Mouse (Mus musculus): ENCODE measurements at regions not wholly inside any gene's neighbourhood (a gene's known extent, or its start where the extent isn't known, plus 50 kb on each side); places are given as distances from the start of the nearest gene placed in this dataset.

DNA sequence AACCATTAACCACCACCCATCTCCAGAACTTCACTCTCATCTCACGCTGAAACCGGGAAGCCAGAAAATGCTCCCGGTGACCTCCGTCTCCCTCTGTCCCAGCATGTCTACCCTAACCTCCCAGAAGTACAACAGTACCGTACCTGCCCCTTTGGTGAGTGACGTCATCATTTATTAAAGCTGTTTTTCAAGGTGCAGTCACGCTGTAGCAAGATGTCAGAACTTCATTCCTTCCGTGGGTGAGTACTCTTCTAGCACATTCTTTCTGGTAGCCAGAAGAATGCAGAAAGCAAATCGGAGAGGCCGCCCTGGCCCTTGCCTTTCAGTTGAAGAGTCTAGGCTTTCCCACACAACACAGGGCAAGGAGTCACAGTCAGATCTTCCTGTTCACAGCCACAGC lies 215.1 kb upstream of the Arid1b start:
- no peak overlapping the region for H3K4me2 ChIP-seq (ENCODE audit: low read length)
- H3K36me3 ChIP-seq (ENCODE audit: control insufficient read depth, insufficient read depth, low read length) = no peaks in the 10 kb centered on the region
- H3K27ac ChIP-seq (ENCODE audit: low read depth) = no peak overlapping the region
- H3K9ac ChIP-seq (ENCODE audit: low read length) = no peak overlapping the region
- H3K9me3 ChIP-seq (ENCODE audit: control insufficient read depth, low read length) = no peaks in the 10 kb centered on the region
- no peaks in the 10 kb centered on the region for H3K4me1 ChIP-seq (replicated peaks; ENCODE audit: control insufficient read depth, insufficient read depth, low read length)
- no peaks in the 10 kb centered on the region for H3K27me3 ChIP-seq (replicated peaks; ENCODE audit: control insufficient read depth, insufficient read depth, low read length)
- DNase-seq (ENCODE audit: low spot score) = no peak
- H3K4me3 ChIP-seq (ENCODE audit: low read depth, low read length) = no peak overlapping the region
- no peak for ATAC-seq (replicated peaks; ENCODE audit: low FRiP score, low TSS enrichment, low read depth)
- WGBS = 91% methylated on average over 10 of the region's 10 CpGs

DNA sequence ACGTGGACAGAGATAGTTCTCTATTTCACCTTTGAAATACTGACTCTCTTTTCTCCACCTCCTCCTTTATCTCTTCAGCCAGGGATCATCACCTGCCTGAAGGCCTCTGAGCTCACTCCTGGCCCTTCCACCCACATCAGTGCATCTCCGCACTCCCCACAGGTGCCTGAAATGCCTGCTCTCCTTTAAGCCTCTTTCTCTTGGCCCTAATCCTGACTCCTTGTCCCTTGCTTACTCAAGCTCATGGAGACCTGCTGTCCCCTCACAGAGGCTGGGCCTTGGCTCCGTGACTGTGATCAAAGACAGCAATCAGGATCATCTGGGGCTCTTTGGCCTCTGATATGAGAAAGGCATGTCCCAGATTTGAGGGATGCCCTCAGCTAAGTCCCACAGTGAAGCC lies 212.5 kb upstream of the Arid1b start:
- 91% methylated on average over 3 of the region's 3 CpGs for WGBS
- DNase-seq (ENCODE audit: low spot score) = no peak
- no peaks in the 10 kb centered on the region for H3K27me3 ChIP-seq (replicated peaks; ENCODE audit: control insufficient read depth, insufficient read depth, low read length)
- H3K4me2 ChIP-seq (ENCODE audit: low read length) = no peak overlapping the region
- H3K4me1 ChIP-seq (replicated peaks; ENCODE audit: control insufficient read depth, insufficient read depth, low read length) = no peaks in the 10 kb centered on the region
- H3K9me3 ChIP-seq (ENCODE audit: control insufficient read depth, low read length) = no peaks in the 10 kb centered on the region
- H3K36me3 ChIP-seq (ENCODE audit: control insufficient read depth, insufficient read depth, low read length) = no peaks in the 10 kb centered on the region
- H3K27ac ChIP-seq (ENCODE audit: low read depth) = no peak overlapping the region
- no peak for ATAC-seq (replicated peaks; ENCODE audit: low FRiP score, low TSS enrichment, low read depth)
- no peak overlapping the region for H3K9ac ChIP-seq (ENCODE audit: low read length)
- no peak overlapping the region for H3K4me3 ChIP-seq (ENCODE audit: low read depth, low read length)

DNA sequence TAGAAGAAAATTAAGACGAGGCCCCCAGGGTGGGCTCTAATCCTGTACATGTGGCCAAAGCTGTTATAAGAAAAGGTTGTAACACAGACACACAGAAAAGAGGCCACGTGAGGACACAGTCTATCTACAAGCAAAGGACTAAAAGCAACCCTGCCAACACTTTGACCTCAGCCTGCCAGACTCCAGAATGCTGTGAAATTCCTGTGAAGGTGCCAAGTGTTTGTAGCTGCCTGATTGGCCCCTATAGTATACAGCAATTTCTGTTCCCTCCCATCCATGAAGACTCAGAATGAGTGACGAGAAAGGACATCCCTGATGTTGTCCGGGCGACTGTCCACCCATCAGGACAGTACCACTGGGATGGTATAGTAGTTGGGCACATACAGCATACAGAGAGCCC lies 209.8 kb upstream of the Arid1b start:
- no peaks in the 10 kb centered on the region for H3K36me3 ChIP-seq (ENCODE audit: control insufficient read depth, insufficient read depth, low read length)
- H3K4me3 ChIP-seq (ENCODE audit: low read depth, low read length) = no peak overlapping the region
- no peaks in the 10 kb centered on the region for H3K4me1 ChIP-seq (replicated peaks; ENCODE audit: control insufficient read depth, insufficient read depth, low read length)
- ATAC-seq (replicated peaks; ENCODE audit: low FRiP score, low TSS enrichment, low read depth) (no peak), DNase-seq (ENCODE audit: low spot score) (no peak)
- H3K4me2 ChIP-seq (ENCODE audit: low read length) = no peak overlapping the region
- 88% methylated on average over 5 of the region's 5 CpGs for WGBS
- no peak overlapping the region for H3K27ac ChIP-seq (ENCODE audit: low read depth)
- H3K9me3 ChIP-seq (ENCODE audit: control insufficient read depth, low read length) = no peaks in the 10 kb centered on the region
- no peaks in the 10 kb centered on the region for H3K27me3 ChIP-seq (replicated peaks; ENCODE audit: control insufficient read depth, insufficient read depth, low read length)
- no peak overlapping the region for H3K9ac ChIP-seq (ENCODE audit: low read length)

DNA sequence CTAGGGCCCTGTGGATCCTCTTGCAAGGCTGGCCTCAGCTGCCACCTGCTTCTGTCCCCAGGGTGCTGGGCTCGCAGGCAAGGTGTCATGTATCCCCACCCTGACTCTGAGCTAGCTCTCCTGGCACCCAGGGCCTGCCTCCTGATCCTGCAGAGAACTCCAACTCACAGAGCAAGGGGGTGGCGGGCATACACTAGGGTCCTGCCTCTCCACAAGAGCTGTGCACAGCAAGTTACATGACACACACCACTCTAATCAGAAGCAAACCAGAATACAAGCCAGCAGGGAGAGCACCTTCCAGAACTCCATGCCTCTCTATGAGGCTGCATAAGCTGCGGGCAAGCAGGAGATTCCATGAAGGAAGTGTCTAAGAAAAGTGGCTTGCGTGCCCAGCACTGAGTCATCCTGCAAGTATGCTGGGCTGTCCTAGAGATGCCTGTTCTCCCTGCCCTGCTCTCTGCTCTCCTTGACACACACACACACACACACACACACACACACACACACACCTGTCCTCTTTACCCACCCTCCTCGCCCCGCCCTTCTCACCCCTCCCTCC lies 208.8 kb upstream of the Arid1b start:
- H3K4me1 ChIP-seq (replicated peaks; ENCODE audit: control insufficient read depth, insufficient read depth, low read length) = no peaks in the 10 kb centered on the region
- ATAC-seq (replicated peaks; ENCODE audit: low FRiP score, low TSS enrichment, low read depth) (peak; percentile 89), DNase-seq (ENCODE audit: low spot score) (peak; percentile 55)
- H3K9ac ChIP-seq (ENCODE audit: low read length) = no peak overlapping the region
- no peaks in the 10 kb centered on the region for H3K27me3 ChIP-seq (replicated peaks; ENCODE audit: control insufficient read depth, insufficient read depth, low read length)
- 50% methylated on average over 6 of the region's 6 CpGs for WGBS
- no peak overlapping the region for H3K4me2 ChIP-seq (ENCODE audit: low read length)
- no peak overlapping the region for H3K4me3 ChIP-seq (ENCODE audit: low read depth, low read length)
- H3K36me3 ChIP-seq (ENCODE audit: control insufficient read depth, insufficient read depth, low read length) = no peaks in the 10 kb centered on the region
- H3K27ac ChIP-seq (ENCODE audit: low read depth) = no peak overlapping the region
- no peaks in the 10 kb centered on the region for H3K9me3 ChIP-seq (ENCODE audit: control insufficient read depth, low read length)

DNA sequence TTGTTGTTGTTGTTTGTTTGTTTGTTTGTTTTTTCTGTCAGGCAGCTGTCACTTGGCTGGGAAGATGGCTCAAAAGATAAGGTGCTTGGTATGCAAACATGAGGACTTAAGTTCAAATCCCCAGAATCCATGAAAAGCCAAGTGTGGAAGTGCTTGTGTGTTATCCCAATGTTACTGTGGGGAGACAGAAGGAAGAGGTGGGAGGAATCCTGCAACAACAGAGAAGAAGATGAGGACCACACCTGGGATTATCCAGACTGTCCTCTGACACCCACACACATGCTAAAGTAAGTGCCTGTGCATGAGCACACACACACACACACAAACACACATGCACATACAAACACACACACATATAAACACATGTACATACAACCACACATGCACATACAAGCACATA lies 207.6 kb upstream of the Arid1b start:
- H3K4me3 ChIP-seq (ENCODE audit: low read depth, low read length) = no peak overlapping the region
- H3K27me3 ChIP-seq (replicated peaks; ENCODE audit: control insufficient read depth, insufficient read depth, low read length) = no peaks in the 10 kb centered on the region
- no peak overlapping the region for H3K9ac ChIP-seq (ENCODE audit: low read length)
- H3K4me2 ChIP-seq (ENCODE audit: low read length) = no peak overlapping the region
- no peaks in the 10 kb centered on the region for H3K4me1 ChIP-seq (replicated peaks; ENCODE audit: control insufficient read depth, insufficient read depth, low read length)
- DNase-seq (ENCODE audit: low spot score) (no peak), ATAC-seq (replicated peaks; ENCODE audit: low FRiP score, low TSS enrichment, low read depth) (no peak)
- H3K27ac ChIP-seq (ENCODE audit: low read depth) = no peak overlapping the region
- no peaks in the 10 kb centered on the region for H3K9me3 ChIP-seq (ENCODE audit: control insufficient read depth, low read length)
- H3K36me3 ChIP-seq (ENCODE audit: control insufficient read depth, insufficient read depth, low read length) = no peaks in the 10 kb centered on the region

DNA sequence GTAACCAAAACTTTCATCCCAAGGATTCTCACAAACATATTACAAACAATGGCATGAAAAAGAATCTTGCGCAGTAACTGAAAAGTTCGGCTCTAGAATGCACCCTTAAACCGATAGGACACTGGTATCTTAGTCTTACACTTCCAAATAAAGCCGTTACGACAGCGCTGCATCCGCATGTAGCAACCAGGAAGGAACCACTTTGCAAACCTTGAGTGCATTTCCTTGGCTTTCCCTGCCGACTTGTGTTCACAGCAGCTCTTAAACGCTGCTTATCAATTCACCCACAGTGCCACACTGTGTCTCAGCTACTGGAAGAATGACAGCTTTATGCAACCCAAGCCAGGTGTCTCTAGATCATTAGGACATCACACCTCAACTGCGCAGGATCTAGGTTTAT lies 202.3 kb upstream of the Arid1b start:
- DNase-seq (ENCODE audit: low spot score) (no peak), ATAC-seq (replicated peaks; ENCODE audit: low FRiP score, low TSS enrichment, low read depth) (no peak)
- Histone ChIP-seq H3K27ac (ENCODE audit: low read depth) (no peak overlapping the region), H3K36me3 (ENCODE audit: control insufficient read depth, insufficient read depth, low read length) (no peaks in the 10 kb centered on the region), H3K4me3 (ENCODE audit: low read depth, low read length) (no peak overlapping the region), H3K4me2 (ENCODE audit: low read length) (no peak overlapping the region), H3K4me1 (replicated peaks; ENCODE audit: control insufficient read depth, insufficient read depth, low read length) (no peaks in the 10 kb centered on the region), H3K9ac (ENCODE audit: low read length) (no peak overlapping the region), H3K9me3 (ENCODE audit: control insufficient read depth, low read length) (no peaks in the 10 kb centered on the region), H3K27me3 (replicated peaks; ENCODE audit: control insufficient read depth, insufficient read depth, low read length) (no peaks in the 10 kb centered on the region)
- WGBS = 76% methylated on average over 10 of the region's 10 CpGs

DNA sequence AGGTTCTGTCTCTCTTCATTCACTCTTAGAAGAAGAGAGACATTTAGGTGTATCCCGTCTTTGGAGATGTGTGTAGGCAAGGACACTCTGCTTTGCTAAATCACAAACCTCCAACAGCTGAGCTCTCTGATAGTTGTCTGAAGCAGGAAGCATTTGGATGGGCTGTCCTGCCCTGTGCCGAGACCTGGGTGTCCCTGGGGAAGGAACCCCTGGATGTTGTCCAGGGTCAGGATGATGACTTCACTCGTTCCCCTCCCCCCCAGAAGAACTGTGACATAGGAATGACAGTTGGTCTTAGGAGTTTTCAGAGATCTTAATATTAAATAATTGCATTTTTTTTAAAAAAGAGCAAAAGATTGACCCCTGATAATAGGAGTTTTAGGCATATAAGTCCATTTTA lies 197.9 kb upstream of the Arid1b start:
- Histone ChIP-seq H3K9me3 (ENCODE audit: control insufficient read depth, low read length) (no peaks in the 10 kb centered on the region), H3K4me2 (ENCODE audit: low read length) (no peak overlapping the region), H3K27ac (ENCODE audit: low read depth) (no peak overlapping the region), H3K36me3 (ENCODE audit: control insufficient read depth, insufficient read depth, low read length) (no peaks in the 10 kb centered on the region), H3K9ac (ENCODE audit: low read length) (no peak overlapping the region), H3K4me1 (replicated peaks; ENCODE audit: control insufficient read depth, insufficient read depth, low read length) (no peaks in the 10 kb centered on the region), H3K27me3 (replicated peaks; ENCODE audit: control insufficient read depth, insufficient read depth, low read length) (no peaks in the 10 kb centered on the region), H3K4me3 (ENCODE audit: low read depth, low read length) (no peak overlapping the region)
- 69% methylated on average over 3 of the region's 3 CpGs for WGBS
- no peak for ATAC-seq (replicated peaks; ENCODE audit: low FRiP score, low TSS enrichment, low read depth)
- DNase-seq (ENCODE audit: low spot score) = no peak

DNA sequence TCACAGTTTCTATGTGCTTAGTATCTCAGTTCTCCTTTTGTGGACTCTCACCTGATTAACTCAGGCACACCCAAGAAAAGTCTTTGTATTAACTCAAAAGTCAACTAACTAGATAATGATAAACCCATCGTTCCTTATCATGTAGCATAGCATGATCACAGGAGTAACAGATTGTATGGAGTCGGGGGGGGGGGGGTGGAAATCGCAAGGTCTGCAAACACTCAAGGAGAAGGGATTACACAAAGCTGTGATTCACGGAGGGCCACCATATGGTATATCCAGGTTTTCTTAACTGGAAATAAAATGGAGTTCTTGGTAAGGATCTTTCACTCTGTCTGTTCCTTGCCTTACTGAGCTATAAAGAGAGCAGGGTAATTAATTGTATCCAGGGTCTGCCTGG lies 190.1 kb upstream of the Arid1b start:
- no peaks in the 10 kb centered on the region for H3K36me3 ChIP-seq (ENCODE audit: control insufficient read depth, insufficient read depth, low read length)
- no peak overlapping the region for H3K4me2 ChIP-seq (ENCODE audit: low read length)
- no peaks in the 10 kb centered on the region for H3K9me3 ChIP-seq (ENCODE audit: control insufficient read depth, low read length)
- no peak overlapping the region for H3K9ac ChIP-seq (ENCODE audit: low read length)
- H3K4me1 ChIP-seq (replicated peaks; ENCODE audit: control insufficient read depth, insufficient read depth, low read length) = no peaks in the 10 kb centered on the region
- ATAC-seq (replicated peaks; ENCODE audit: low FRiP score, low TSS enrichment, low read depth) (no peak), DNase-seq (ENCODE audit: low spot score) (no peak)
- no peak overlapping the region for H3K4me3 ChIP-seq (ENCODE audit: low read depth, low read length)
- no peak overlapping the region for H3K27ac ChIP-seq (ENCODE audit: low read depth)
- H3K27me3 ChIP-seq (replicated peaks; ENCODE audit: control insufficient read depth, insufficient read depth, low read length) = no peaks in the 10 kb centered on the region
- WGBS = 67% methylated on average over 4 of the region's 4 CpGs

DNA sequence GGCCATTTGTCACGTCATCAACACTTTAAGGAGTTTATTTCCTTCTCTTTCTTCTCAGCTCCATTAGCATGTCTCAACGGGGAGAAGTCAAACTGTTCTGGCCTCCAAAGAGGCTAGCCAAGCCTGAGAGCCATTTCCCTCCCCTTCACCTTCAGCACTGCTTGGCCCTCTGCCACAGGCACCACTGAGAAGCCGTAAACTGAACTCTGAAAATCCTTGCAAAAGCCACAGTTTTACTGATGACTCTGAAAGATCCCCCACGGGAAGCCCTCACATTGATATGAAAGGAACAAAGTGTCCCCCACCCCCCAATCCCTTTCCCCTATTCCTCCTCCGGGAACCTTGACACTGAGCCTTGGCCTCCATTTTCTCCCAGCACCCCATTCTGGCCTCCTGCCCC lies 188.1 kb upstream of the Arid1b start:
- ATAC-seq (replicated peaks; ENCODE audit: low FRiP score, low TSS enrichment, low read depth) = no peak

More for the DNA sequence above, 188.1 kb upstream of the Arid1b start:
- H3K36me3 ChIP-seq (ENCODE audit: control insufficient read depth, insufficient read depth, low read length) = no peaks in the 10 kb centered on the region
- no peak for DNase-seq (ENCODE audit: low spot score)
- H3K27ac ChIP-seq (ENCODE audit: low read depth) = no peak overlapping the region
- 46% methylated on average over 5 of the region's 5 CpGs for WGBS
- no peak overlapping the region for H3K4me3 ChIP-seq (ENCODE audit: low read depth, low read length)
- H3K9ac ChIP-seq (ENCODE audit: low read length) = no peak overlapping the region
- no peaks in the 10 kb centered on the region for H3K27me3 ChIP-seq (replicated peaks; ENCODE audit: control insufficient read depth, insufficient read depth, low read length)
- H3K4me1 ChIP-seq (replicated peaks; ENCODE audit: control insufficient read depth, insufficient read depth, low read length) = no peaks in the 10 kb centered on the region
- no peaks in the 10 kb centered on the region for H3K9me3 ChIP-seq (ENCODE audit: control insufficient read depth, low read length)
- H3K4me2 ChIP-seq (ENCODE audit: low read length) = no peak overlapping the region

Data from intestine, embryonic 14.5 days (tissue).